Mouse (Mus musculus) testis, adult 2 months (tissue): Measurements from ENCODE around the gene Nudt9. TPM values are rescaled to one million over a fixed set of nuclear protein-coding genes. Genes with fewer than 3 reads are reported as not detected.

Experiments used
- H3K27ac ChIP-seq: fragments of 200-500 bp; 2 replicates; pipeline ENCODE4 v1.5.1; 2012; ENCODE audit warnings: low read depth, low read length; ENCODE audit not compliant: control insufficient read depth, insufficient read depth
- H3K27me3 ChIP-seq: fragments of 200-500 bp; 2 replicates; pipeline ENCODE4 v1.6.1; 2012; ENCODE audit warnings: mild to moderate bottlenecking, low read length, moderate library complexity; ENCODE audit not compliant: control insufficient read depth, insufficient read depth
- H3K36me3 ChIP-seq: fragments of 200-500 bp; 2 replicates; pipeline ENCODE4 v1.6.1; 2012; ENCODE audit warnings: mild to moderate bottlenecking, low read length; ENCODE audit not compliant: control insufficient read depth, insufficient read depth
- H3K4me1 ChIP-seq: fragments of 200-500 bp; 2 replicates; pipeline ENCODE4 v1.6.1; 2012; ENCODE audit warnings: low read length; ENCODE audit not compliant: control insufficient read depth, insufficient read depth
- H3K4me3 ChIP-seq: fragments of 200-500 bp; 2 replicates; pipeline ENCODE4 v1.5.1; 2012; ENCODE audit warnings: low read depth, mild to moderate bottlenecking, low read length, moderate library complexity, mixed read lengths; ENCODE audit not compliant: control insufficient read depth
- CTCF ChIP-seq: fragments of 200-500 bp; IDR thresholded peaks from 2 replicates; pipeline ENCODE4 v1.5.1; 2012; ENCODE audit warnings: low read depth, mild to moderate bottlenecking, inconsistent platforms, low read length, moderate library complexity; ENCODE audit not compliant: control insufficient read depth, insufficient read depth, insufficient replicate concordance
- POLR2A ChIP-seq: fragments of 200-500 bp; IDR thresholded peaks from 2 replicates; pipeline ENCODE4 v1.6.1; 2012; ENCODE audit warnings: low read depth, mild to moderate bottlenecking, inconsistent platforms, low read length, moderate library complexity; ENCODE audit not compliant: control insufficient read depth
- polyA plus RNA-seq: library from polyadenylated mRNA; depleted of rRNA; stranded (reverse); fragments of >200 nt; gene quantifications from 2 replicates; pipeline ENCODE4 v1.2.3, GENCODE M21; 2012; rRNA removed

Gene Nudt9
- polyA plus RNA-seq, 1 experiment, result 170 TPM

DNA sequence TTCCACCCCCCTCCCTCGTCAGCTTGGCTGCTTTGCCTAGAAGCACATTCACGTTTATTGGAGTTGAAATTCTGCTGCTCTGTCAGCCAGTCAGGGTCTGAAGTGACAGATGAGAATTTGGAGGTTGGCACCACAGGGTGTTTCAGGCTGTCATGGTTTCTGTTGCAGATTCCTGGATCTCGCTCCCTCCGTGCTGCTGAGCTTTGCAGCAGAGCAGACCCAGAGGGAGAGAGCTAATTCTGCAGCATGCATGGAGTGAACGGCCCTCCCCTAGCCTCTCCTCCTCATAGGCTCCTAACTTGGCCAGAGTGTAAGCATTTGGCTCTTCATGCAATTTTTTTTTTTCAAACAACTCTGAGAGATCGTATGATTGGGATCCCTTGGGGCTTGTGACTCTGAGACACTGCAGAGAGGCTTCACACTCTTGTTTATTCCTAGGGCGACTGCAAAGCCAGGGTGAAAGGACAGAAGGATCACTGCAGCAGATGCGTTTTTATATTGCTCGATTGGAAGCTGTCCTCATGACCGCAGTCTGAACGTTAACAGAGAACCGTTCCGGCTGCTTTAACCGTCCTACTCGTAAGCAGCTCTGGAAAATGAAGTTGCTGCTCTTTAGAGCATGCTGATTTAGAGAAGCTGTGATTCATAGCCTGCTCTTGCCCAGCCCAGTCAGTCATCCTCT, 67.5 kb downstream of the Nudt9 start, which contains the start of gene Sparcl1:
Gene Sparcl1 (minus strand): TSS at position 243 of the 682 bp plus-strand sequence.
- no peak; the same call in 1 of the 2 replicates for TF ChIP-seq POLR2A
- TF ChIP-seq CTCF, result no peak
- Histone ChIP-seq H3K36me3 (no peaks in the 10 kb centered on the region), H3K27ac (peak within 1 kb of the TSS; percentile 79), H3K27me3 (no peaks in the 10 kb centered on the region), H3K4me3 (peak within 1 kb of the TSS; percentile 62), H3K4me1 (peaks cover 9% of the 10 kb centered on the region)

Other genes starting within 250 kb of the Nudt9 start
- 15.3 and 16.7 TPM in 2 replicates for gene Klhl8, start 135.0 kb upstream of the Nudt9 start, polyA plus RNA-seq
- 0.12 TPM in 2 replicates for gene Hsd17b13, start 68.9 kb upstream of the Nudt9 start, polyA plus RNA-seq
- gene Hsd17b11, start 24.4 kb upstream of the Nudt9 start, polyA plus RNA-seq, result 5.1 and 5.5 TPM in 2 replicates
- gene Gm17660, start 31.3 kb downstream of the Nudt9 start, polyA plus RNA-seq, result 0.26 and 0.62 TPM in 2 replicates
- gene Sparcl1, start 67.4 kb downstream of the Nudt9 start, polyA plus RNA-seq, result 15.8 and 23.1 TPM in 2 replicates
- gene Dspp, start 124.4 kb downstream of the Nudt9 start, polyA plus RNA-seq, result not detected in 2 replicates
- gene Dmp1, start 156.3 kb downstream of the Nudt9 start, polyA plus RNA-seq, result not detected in 2 replicates